Mouse (Mus musculus) ES-Bruce4 (cell line): ENCODE results near the gene Cers5. TPM values are rescaled to one million over a fixed set of nuclear protein-coding genes. Genes with fewer than 3 reads are reported as not detected.
A peak's percentile ranks its signal among the peaks of the same experiment; 100 is the strongest.

Experiments
- H3K27ac ChIP-seq: 2 replicates; pipeline ENCODE4 v1.5.1; 2012; ENCODE audit warnings: low read length, inconsistent platforms; ENCODE audit not compliant: insufficient read depth
- H3K27me3 ChIP-seq: 2 replicates; pipeline ENCODE4 v1.6.1; 2012; ENCODE audit warnings: mild to moderate bottlenecking, low read length, inconsistent platforms; ENCODE audit not compliant: control insufficient read depth, poor library complexity, insufficient read depth, severe bottlenecking
- H3K36me3 ChIP-seq: 2 replicates; pipeline ENCODE4 v1.6.1; 2012; ENCODE audit warnings: inconsistent platforms, mild to moderate bottlenecking, low read length, moderate library complexity; ENCODE audit not compliant: control insufficient read depth, poor library complexity, insufficient read depth, severe bottlenecking
- H3K4me1 ChIP-seq: one replicate; pipeline ENCODE4 v1.8.1; 2011; ENCODE audit warnings: low read length; ENCODE audit not compliant: control insufficient read depth, insufficient read depth
- H3K4me3 ChIP-seq: 2 replicates; pipeline ENCODE4 v1.5.1; 2011; ENCODE audit warnings: low read depth, mild to moderate bottlenecking, low read length
- H3K9ac ChIP-seq: 2 replicates; pipeline ENCODE4 v1.6.1; 2012; ENCODE audit warnings: low read depth, mild to moderate bottlenecking, inconsistent platforms; ENCODE audit not compliant: poor library complexity, severe bottlenecking
- H3K9me3 ChIP-seq: replicated peaks from 2 replicates; pipeline ENCODE4 v1.6.1; 2012; ENCODE audit warnings: mild to moderate bottlenecking, low read length, inconsistent platforms; ENCODE audit not compliant: control insufficient read depth, poor library complexity, insufficient read depth, severe bottlenecking
- CTCF ChIP-seq: IDR thresholded peaks from one replicate; pipeline ENCODE4 v1.8.1; 2011; ENCODE audit warnings: low read depth, low read length
- EP300 ChIP-seq: IDR thresholded peaks from 2 replicates; pipeline ENCODE4 v1.6.1; 2011; ENCODE audit warnings: low read depth, low read length; ENCODE audit not compliant: insufficient read depth
- POLR2A ChIP-seq: IDR thresholded peaks from one replicate; pipeline ENCODE4 v1.8.1; 2011; ENCODE audit warnings: low read length; ENCODE audit not compliant: insufficient read depth
- polyA plus RNA-seq: library from polyadenylated mRNA; stranded (reverse); fragments of >200 nt; gene quantifications from 2 replicates; pipeline ENCODE4 v1.2.4, GENCODE M21; 2011; ENCODE audit warnings: low read depth; ENCODE audit not compliant: missing spikeins, insufficient read depth, insufficient read length

Cers5 gene
- polyA plus RNA-seq, 1 experiment = 49.5 TPM

- no peak overlapping the region for H3K9ac ChIP-seq
- H3K4me3 ChIP-seq = no peak overlapping the region; the same call in 1 of the 2 replicates
- no peaks in the 10 kb centered on the region for H3K36me3 ChIP-seq
- no peaks in the 10 kb centered on the region for H3K27me3 ChIP-seq
- H3K4me1 ChIP-seq = peaks cover 7% of the 10 kb centered on the region
- H3K9me3 ChIP-seq = no peaks in the 10 kb centered on the region
- TF ChIP-seq POLR2A (no peak), EP300 (peak; percentile 42; the same call in 1 of the 2 replicates)
- H3K27ac ChIP-seq = no peak overlapping the region
Observed at GRCm38 (mm10) chr15:99721921-99722743, 50.6 kb downstream of the Cers5 start.

GRCm38 (mm10) chr15:99719865-99720264 lies 52.8 kb downstream of the Cers5 start:
- no peak overlapping the region for H3K27ac ChIP-seq
- H3K27me3 ChIP-seq = no peaks in the 10 kb centered on the region
- H3K4me1 ChIP-seq = peaks cover 7% of the 10 kb centered on the region

GRCm38 (mm10) chr15:99718461-99719021 lies 54.1 kb downstream of the Cers5 start:
- Histone ChIP-seq H3K9me3 (no peaks in the 10 kb centered on the region), H3K27me3 (no peaks in the 10 kb centered on the region), H3K4me3 (no peak overlapping the region), H3K36me3 (no peaks in the 10 kb centered on the region), H3K27ac (no peak overlapping the region), H3K4me1 (peaks cover 8% of the 10 kb centered on the region), H3K9ac (no peak overlapping the region)
- TF ChIP-seq EP300 (no peak), CTCF (no peak), POLR2A (no peak)

More at GRCm38 (mm10) chr15:99719865-99720264, 52.8 kb downstream of the Cers5 start:
- Histone ChIP-seq H3K9me3 (no peaks in the 10 kb centered on the region), H3K9ac (no peak overlapping the region), H3K36me3 (no peaks in the 10 kb centered on the region), H3K4me3 (no peak overlapping the region)
- no peak for TF ChIP-seq CTCF
- no peak for TF ChIP-seq POLR2A
- TF ChIP-seq EP300 = no peak

GRCm38 (mm10) chr15:99717386-99718334 lies 55.0 kb downstream of the Cers5 start, which contains the start of gene Gpd1:
Gene Gpd1, plus strand, starts transcription at chr15:99717515.
- TF ChIP-seq EP300 (no peak), CTCF (no peak), POLR2A (no peak)
- H3K36me3 ChIP-seq = no peaks in the 10 kb centered on the region
- no peak within 1 kb of the TSS for H3K4me3 ChIP-seq
- no peaks in the 10 kb centered on the region for H3K27me3 ChIP-seq
- H3K4me1 ChIP-seq = peaks cover 12% of the 10 kb centered on the region
- H3K9me3 ChIP-seq = no peaks in the 10 kb centered on the region
- H3K27ac ChIP-seq = no peak within 1 kb of the TSS
- no peak within 1 kb of the TSS for H3K9ac ChIP-seq

- Histone ChIP-seq H3K9me3 (no peaks in the 10 kb centered on the region), H3K4me3 (no peak overlapping the region), H3K36me3 (no peaks in the 10 kb centered on the region; the same call in 1 of the 2 replicates), H3K4me1 (peaks cover 10% of the 10 kb centered on the region), H3K27me3 (no peaks in the 10 kb centered on the region), H3K9ac (no peak overlapping the region), H3K27ac (no peak overlapping the region)
- no peak for TF ChIP-seq CTCF
- TF ChIP-seq POLR2A = no peak
- no peak for TF ChIP-seq EP300
Observed at GRCm38 (mm10) chr15:99716814-99717213, 55.9 kb downstream of the Cers5 start.
